Mouse (Mus musculus): ENCODE data around the gene Cldn14. TPM values are rescaled to one million over a fixed set of nuclear protein-coding genes. Genes with fewer than 3 reads are reported as not detected.
A peak's percentile ranks its signal among the peaks of the same experiment; 100 is the strongest.

The Cldn14 gene
- polyA plus RNA-seq, 1 experiment from 2014 or later, result not detected

- Histone ChIP-seq H3K27ac (no peak overlapping the region), H3K9me3 (ENCODE audit: control insufficient read depth, low read length) (no peaks in the 10 kb centered on the region), H3K4me2 (replicated peaks) (peak overlapping the region; percentile 23), H3K9ac (no peak overlapping the region), H3K27me3 (ENCODE audit: control insufficient read depth, insufficient read depth, low read length) (no peaks in the 10 kb centered on the region), H3K4me3 (replicated peaks; ENCODE audit: low read length) (no peak overlapping the region), H3K36me3 (replicated peaks; ENCODE audit: control insufficient read depth, insufficient read depth) (no peaks in the 10 kb centered on the region), H3K4me1 (replicated peaks; ENCODE audit: control insufficient read depth, insufficient read depth, low read length) (no peaks in the 10 kb centered on the region)
- DNase-seq (ENCODE audit: low spot score) (no peak), ATAC-seq (ENCODE audit: low FRiP score) (no peak)
- WGBS, result 43% methylated on average over 10 of the region's 10 CpGs
Measured at GRCm38 (mm10) chr16:93973123-93973522, 35.5 kb downstream of the Cldn14 start.

GRCm38 (mm10) chr16:93971046-93971445 is 37.6 kb downstream of the Cldn14 start:
- Histone ChIP-seq H3K27ac (no peak overlapping the region), H3K4me3 (replicated peaks; ENCODE audit: low read length) (no peak overlapping the region), H3K36me3 (replicated peaks; ENCODE audit: control insufficient read depth, insufficient read depth) (no peaks in the 10 kb centered on the region), H3K9me3 (ENCODE audit: control insufficient read depth, low read length) (no peaks in the 10 kb centered on the region), H3K4me1 (replicated peaks; ENCODE audit: control insufficient read depth, insufficient read depth, low read length) (no peaks in the 10 kb centered on the region), H3K9ac (no peak overlapping the region), H3K27me3 (ENCODE audit: control insufficient read depth, insufficient read depth, low read length) (no peaks in the 10 kb centered on the region), H3K4me2 (replicated peaks) (no peak overlapping the region)
- no peak; the same call in 1 of the 2 replicates for ATAC-seq (ENCODE audit: low FRiP score)
- 59% methylated on average over 11 of the region's 11 CpGs for WGBS
- DNase-seq (ENCODE audit: low spot score), result no peak

DNA sequence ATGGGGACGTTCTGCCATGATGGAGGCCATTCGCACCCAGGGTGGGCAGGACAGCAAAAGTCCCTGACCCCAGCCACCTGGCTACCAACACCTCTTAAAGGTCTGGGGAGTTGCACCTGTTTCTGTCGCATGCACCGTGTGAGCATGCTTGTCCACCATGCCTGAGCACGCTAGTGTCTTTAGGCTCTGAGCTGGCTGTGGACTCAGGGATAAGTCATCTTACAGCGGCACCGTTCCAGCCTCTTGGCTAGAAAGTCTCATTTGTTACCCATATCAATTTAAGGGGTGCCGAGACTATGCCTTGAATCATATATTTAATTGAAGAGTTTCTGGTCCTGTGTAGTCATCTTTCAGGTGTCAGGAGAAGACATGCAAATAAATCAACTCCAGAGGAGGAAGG is 40.7 kb downstream of the Cldn14 start:
- H3K4me2 ChIP-seq (replicated peaks), result no peak overlapping the region
- no peak overlapping the region for H3K4me3 ChIP-seq (replicated peaks; ENCODE audit: low read length)
- no peak overlapping the region for H3K27ac ChIP-seq
- H3K4me1 ChIP-seq (replicated peaks; ENCODE audit: control insufficient read depth, insufficient read depth, low read length), result no peaks in the 10 kb centered on the region
- H3K9me3 ChIP-seq (ENCODE audit: control insufficient read depth, low read length), result no peaks in the 10 kb centered on the region
- DNase-seq (ENCODE audit: low spot score) (no peak), ATAC-seq (ENCODE audit: low FRiP score) (no peak)
- no peaks in the 10 kb centered on the region for H3K36me3 ChIP-seq (replicated peaks; ENCODE audit: control insufficient read depth, insufficient read depth)
- H3K27me3 ChIP-seq (ENCODE audit: control insufficient read depth, insufficient read depth, low read length), result no peaks in the 10 kb centered on the region
- no peak overlapping the region for H3K9ac ChIP-seq
- WGBS, result 88% methylated on average over 8 of the region's 8 CpGs

DNA sequence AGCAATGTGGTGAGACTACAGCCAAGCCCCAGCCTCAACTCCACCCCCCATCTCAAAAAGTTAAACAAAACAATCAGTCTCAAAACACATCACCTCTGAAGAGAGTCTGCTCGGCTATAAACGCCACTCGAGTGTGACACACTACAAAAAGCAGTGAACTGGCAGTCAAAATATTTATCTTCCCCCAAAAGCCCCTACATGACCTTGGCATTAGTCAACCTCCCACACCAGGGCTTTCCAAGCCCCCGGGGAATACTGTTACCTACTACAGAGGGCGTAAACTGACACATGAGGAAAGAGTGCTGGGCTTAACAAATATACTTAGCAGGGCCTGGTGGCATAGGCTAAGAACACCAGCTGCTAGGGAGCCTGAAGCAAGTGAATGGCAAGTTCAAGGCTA is 46.4 kb downstream of the Cldn14 start:
- Histone ChIP-seq H3K4me1 (replicated peaks; ENCODE audit: control insufficient read depth, insufficient read depth, low read length) (peaks cover under 1% of the 10 kb centered on the region; the same call in 1 of the 2 replicates), H3K9ac (no peak overlapping the region), H3K4me3 (replicated peaks; ENCODE audit: low read length) (no peak overlapping the region), H3K27ac (no peak overlapping the region), H3K27me3 (ENCODE audit: control insufficient read depth, insufficient read depth, low read length) (no peaks in the 10 kb centered on the region), H3K36me3 (replicated peaks; ENCODE audit: control insufficient read depth, insufficient read depth) (no peaks in the 10 kb centered on the region), H3K4me2 (replicated peaks) (no peak overlapping the region), H3K9me3 (ENCODE audit: control insufficient read depth, low read length) (no peaks in the 10 kb centered on the region)
- DNase-seq (ENCODE audit: low spot score) (no peak), ATAC-seq (ENCODE audit: low FRiP score) (no peak)
- WGBS, result 80% methylated on average over 5 of the region's 5 CpGs

DNA sequence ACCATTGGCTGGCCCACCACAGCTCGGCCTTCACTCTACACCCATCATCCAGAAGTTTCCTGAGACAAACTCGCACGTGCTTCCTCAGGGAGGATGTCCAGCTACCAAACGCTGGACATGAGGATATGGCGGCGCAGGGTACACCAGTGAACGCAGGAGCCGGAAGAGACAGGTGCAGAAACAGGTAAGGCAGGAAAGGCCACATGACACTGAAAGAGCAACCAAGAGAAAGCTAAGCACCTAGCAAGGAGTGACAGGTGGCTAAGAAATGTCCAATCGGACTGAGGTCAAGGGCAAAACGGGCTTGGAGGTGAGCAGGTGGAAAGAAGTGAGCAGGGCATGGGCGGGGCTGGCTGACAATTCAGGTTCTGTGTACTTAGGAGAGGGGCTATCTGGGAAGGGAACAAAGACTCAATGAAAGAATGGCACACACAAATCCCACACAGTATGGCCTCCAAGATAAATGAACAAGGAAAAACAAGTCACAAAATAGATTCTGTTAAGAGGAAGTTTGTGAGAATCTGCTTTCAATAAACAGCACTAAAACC is 47.5 kb downstream of the Cldn14 start:
- Histone ChIP-seq H3K9me3 (ENCODE audit: control insufficient read depth, low read length) (no peaks in the 10 kb centered on the region), H3K27ac (no peak overlapping the region), H3K9ac (no peak overlapping the region), H3K4me3 (replicated peaks; ENCODE audit: low read length) (no peak overlapping the region), H3K4me1 (replicated peaks; ENCODE audit: control insufficient read depth, insufficient read depth, low read length) (peaks cover 8% of the 10 kb centered on the region), H3K36me3 (replicated peaks; ENCODE audit: control insufficient read depth, insufficient read depth) (no peaks in the 10 kb centered on the region), H3K27me3 (ENCODE audit: control insufficient read depth, insufficient read depth, low read length) (no peaks in the 10 kb centered on the region), H3K4me2 (replicated peaks) (no peak overlapping the region)
- 91% methylated on average over 11 of the region's 11 CpGs for WGBS
- no peak for ATAC-seq (ENCODE audit: low FRiP score)
- DNase-seq (ENCODE audit: low spot score), result no peak

DNA sequence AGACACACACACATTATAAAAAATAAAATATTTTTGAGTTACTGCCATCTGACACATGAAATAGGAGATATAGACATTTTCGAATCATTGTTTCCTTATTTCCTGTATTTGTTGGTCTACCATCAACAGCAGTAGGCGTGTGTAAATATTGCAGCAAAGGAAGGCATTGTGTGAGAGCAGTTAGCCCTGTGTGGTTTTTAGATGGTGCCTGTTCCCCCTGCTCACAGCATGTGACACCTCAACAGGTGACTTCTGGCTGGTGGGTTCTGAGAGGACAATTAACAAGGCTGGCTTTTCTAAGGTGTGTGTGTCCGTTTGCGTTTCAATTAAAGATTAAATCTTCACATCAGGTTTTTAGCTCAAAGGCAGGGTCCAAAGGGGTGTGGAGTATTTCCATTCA is 48.1 kb downstream of the Cldn14 start:
- DNase-seq (ENCODE audit: low spot score), result no peak
- Histone ChIP-seq H3K4me3 (replicated peaks; ENCODE audit: low read length) (no peak overlapping the region), H3K27ac (no peak overlapping the region), H3K36me3 (replicated peaks; ENCODE audit: control insufficient read depth, insufficient read depth) (no peaks in the 10 kb centered on the region), H3K4me2 (replicated peaks) (no peak overlapping the region), H3K27me3 (ENCODE audit: control insufficient read depth, insufficient read depth, low read length) (no peaks in the 10 kb centered on the region), H3K9ac (no peak overlapping the region), H3K4me1 (replicated peaks; ENCODE audit: control insufficient read depth, insufficient read depth, low read length) (peaks cover 8% of the 10 kb centered on the region), H3K9me3 (ENCODE audit: control insufficient read depth, low read length) (no peaks in the 10 kb centered on the region)
- no peak for ATAC-seq (ENCODE audit: low FRiP score)
- WGBS, result 92% methylated on average over 4 of the region's 4 CpGs

- DNase-seq (ENCODE audit: low spot score), result peak; percentile 33
- H3K4me2 ChIP-seq (replicated peaks), result peak overlapping the region; percentile 8; the same call in 1 of the 2 replicates
- H3K36me3 ChIP-seq (replicated peaks; ENCODE audit: control insufficient read depth, insufficient read depth), result no peaks in the 10 kb centered on the region
- no peak overlapping the region for H3K9ac ChIP-seq
- ATAC-seq (ENCODE audit: low FRiP score), result no peak
- no peaks in the 10 kb centered on the region for H3K27me3 ChIP-seq (ENCODE audit: control insufficient read depth, insufficient read depth, low read length)
- H3K27ac ChIP-seq, result no peak overlapping the region
- 42% methylated on average over 12 of the region's 12 CpGs for WGBS
- H3K9me3 ChIP-seq (ENCODE audit: control insufficient read depth, low read length), result no peaks in the 10 kb centered on the region
- peaks cover 8% of the 10 kb centered on the region for H3K4me1 ChIP-seq (replicated peaks; ENCODE audit: control insufficient read depth, insufficient read depth, low read length)
- no peak overlapping the region for H3K4me3 ChIP-seq (replicated peaks; ENCODE audit: low read length)
Measured at GRCm38 (mm10) chr16:93957402-93957801, 51.2 kb downstream of the Cldn14 start.

DNA sequence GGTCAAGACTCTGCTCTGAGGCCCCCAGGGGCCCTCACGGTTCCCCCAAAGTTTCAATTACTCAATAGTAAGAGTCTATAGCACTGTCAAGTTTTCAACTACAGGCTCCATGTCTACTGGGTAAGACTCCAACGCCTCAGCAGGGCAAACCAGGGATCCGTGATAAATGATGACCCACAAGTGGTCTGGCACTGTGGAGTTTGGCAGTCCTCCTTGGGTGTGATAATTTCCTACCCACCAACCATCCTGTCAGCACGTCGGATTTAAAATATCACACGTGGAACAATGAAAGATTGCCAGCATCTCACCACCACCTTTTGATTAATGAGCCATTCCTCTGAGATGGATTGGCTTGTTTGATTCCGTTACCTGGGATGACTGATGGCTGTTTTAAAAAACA is 51.7 kb downstream of the Cldn14 start:
- peak overlapping the region; percentile 8; the same call in 1 of the 2 replicates for H3K4me2 ChIP-seq (replicated peaks)
- no peak overlapping the region for H3K27ac ChIP-seq
- no peak for ATAC-seq (ENCODE audit: low FRiP score)
- 50% methylated on average over 7 of the region's 7 CpGs for WGBS
- H3K9ac ChIP-seq, result no peak overlapping the region
- DNase-seq (ENCODE audit: low spot score), result peak; percentile 37
- no peaks in the 10 kb centered on the region for H3K9me3 ChIP-seq (ENCODE audit: control insufficient read depth, low read length)
- peaks cover 8% of the 10 kb centered on the region for H3K4me1 ChIP-seq (replicated peaks; ENCODE audit: control insufficient read depth, insufficient read depth, low read length)
- H3K27me3 ChIP-seq (ENCODE audit: control insufficient read depth, insufficient read depth, low read length), result no peaks in the 10 kb centered on the region
- no peak overlapping the region for H3K4me3 ChIP-seq (replicated peaks; ENCODE audit: low read length)
- no peaks in the 10 kb centered on the region for H3K36me3 ChIP-seq (replicated peaks; ENCODE audit: control insufficient read depth, insufficient read depth)

DNA sequence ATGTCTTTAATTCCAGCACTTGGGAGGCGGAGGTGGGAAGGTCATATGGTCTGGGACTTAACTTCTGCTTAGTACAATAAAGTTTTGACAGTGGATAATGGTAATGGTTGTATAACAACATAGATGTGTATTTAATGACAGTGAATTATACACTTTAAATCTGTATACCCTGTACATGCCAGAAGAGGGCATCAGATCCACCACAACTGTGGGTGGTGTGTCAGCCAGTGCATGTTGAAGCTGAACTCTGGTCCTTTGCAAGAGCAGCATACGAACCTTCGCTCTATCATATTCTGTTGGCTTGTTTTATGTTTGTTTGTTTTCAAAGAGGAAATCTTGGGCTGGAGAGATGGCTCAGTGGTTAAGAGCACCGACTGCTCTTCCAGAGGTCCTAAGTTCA is 61.2 kb downstream of the Cldn14 start:
- Histone ChIP-seq H3K36me3 (replicated peaks; ENCODE audit: control insufficient read depth, insufficient read depth) (no peaks in the 10 kb centered on the region), H3K9me3 (ENCODE audit: control insufficient read depth, low read length) (no peaks in the 10 kb centered on the region)
- no peak for ATAC-seq (ENCODE audit: low FRiP score)

DNA sequence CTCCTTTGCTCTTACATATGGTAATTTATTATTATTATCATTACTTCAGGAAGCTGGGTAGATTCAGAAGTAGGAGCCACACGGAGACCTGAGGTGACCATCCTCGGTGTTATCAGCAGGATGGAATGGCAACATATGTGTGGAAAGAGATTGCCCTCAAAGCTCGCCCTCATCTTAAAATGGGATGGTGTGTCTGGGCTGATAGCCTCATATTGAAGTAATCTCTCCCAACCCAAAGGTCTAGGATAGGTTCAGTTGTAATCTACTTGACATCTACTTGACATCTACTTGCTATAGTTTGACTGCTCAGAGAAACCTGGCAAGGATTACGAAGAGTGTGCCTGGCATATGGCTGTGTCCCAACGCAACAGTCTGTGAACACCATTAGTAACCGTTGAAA is 64.3 kb downstream of the Cldn14 start:
- Histone ChIP-seq H3K9ac (no peak overlapping the region), H3K27me3 (ENCODE audit: control insufficient read depth, insufficient read depth, low read length) (no peaks in the 10 kb centered on the region), H3K9me3 (ENCODE audit: control insufficient read depth, low read length) (no peaks in the 10 kb centered on the region), H3K4me1 (replicated peaks; ENCODE audit: control insufficient read depth, insufficient read depth, low read length) (no peaks in the 10 kb centered on the region), H3K27ac (no peak overlapping the region), H3K4me3 (replicated peaks; ENCODE audit: low read length) (no peak overlapping the region), H3K4me2 (replicated peaks) (no peak overlapping the region), H3K36me3 (replicated peaks; ENCODE audit: control insufficient read depth, insufficient read depth) (no peaks in the 10 kb centered on the region)
- DNase-seq (ENCODE audit: low spot score), result no peak
- 84% methylated on average over 6 of the region's 6 CpGs for WGBS
- ATAC-seq (ENCODE audit: low FRiP score), result no peak

More for the DNA sequence above, 61.2 kb downstream of the Cldn14 start:
- DNase-seq (ENCODE audit: low spot score), result no peak
- Histone ChIP-seq H3K27ac (no peak overlapping the region), H3K4me2 (replicated peaks) (no peak overlapping the region), H3K4me1 (replicated peaks; ENCODE audit: control insufficient read depth, insufficient read depth, low read length) (no peaks in the 10 kb centered on the region), H3K4me3 (replicated peaks; ENCODE audit: low read length) (no peak overlapping the region), H3K27me3 (ENCODE audit: control insufficient read depth, insufficient read depth, low read length) (no peaks in the 10 kb centered on the region), H3K9ac (no peak overlapping the region)
- WGBS, result 93% methylated on average over 4 of the region's 4 CpGs

Measured in hindbrain, embryonic 14.5 days (tissue).